Mouse (Mus musculus): ENCODE results near the gene Rfx4.

DNA sequence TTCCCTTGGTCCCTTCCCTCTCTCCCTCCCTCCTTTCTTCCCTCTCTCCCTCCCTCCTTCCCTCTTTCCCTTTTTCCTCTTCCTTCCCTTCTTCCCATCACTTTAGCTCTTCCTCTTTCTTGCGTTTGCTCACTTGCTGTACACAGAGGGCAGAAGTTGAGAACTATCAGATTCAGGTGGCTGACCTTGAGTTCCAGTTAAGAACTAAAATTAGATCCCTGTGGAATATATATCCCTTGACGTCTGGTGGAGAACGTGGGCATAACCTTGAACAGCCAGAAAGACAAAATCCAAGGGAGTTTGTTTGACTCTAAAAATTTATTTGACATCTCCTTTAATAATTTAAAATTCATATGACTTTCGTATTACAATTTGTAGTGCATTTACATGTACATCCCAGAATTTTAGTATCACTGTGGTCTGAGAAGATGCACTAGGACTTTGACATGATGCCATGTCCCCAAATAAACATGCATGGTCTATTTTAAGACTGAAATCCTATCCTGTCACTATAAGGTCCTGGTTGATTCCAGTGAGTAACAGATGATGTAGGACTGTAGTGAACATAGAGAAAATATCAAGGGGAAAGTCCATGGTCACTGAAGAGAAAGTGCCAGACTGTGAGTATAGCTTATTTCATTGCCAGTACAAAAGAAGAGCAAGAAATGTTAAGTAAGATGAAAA, 181.1 kb downstream of the Rfx4 start:
- TF ChIP-seq POU5F1 (IDR thresholded peaks at IDR 0.05; ENCODE audit: borderline replicate concordance, low read length), result no peak
- no peak for TF ChIP-seq CTCF (conservative IDR thresholded peaks at IDR 0.05; ENCODE audit: low read length)

All from E14TG2a.4 (cell line).